Mouse (Mus musculus) spleen, postnatal 10 days (tissue): Measurements from ENCODE around the gene Smdt1.
A peak's percentile ranks its signal among the peaks of the same experiment; 100 is the strongest.

Source experiments
- DNase-seq, 2 experiments: peaks; one replicate each; pipeline ENCODE4 v3.0.0; 2021 to 2022; ENCODE audit warnings: low spot score in 2 of 2

Gene Smdt1

GRCm38 (mm10) chr15:82338593-82339112 is at the start of gene Smdt1, which contains the start of the genes Naga and Pheta2:
Gene Smdt1 (plus strand): TSS chr15:82338959.
Gene Naga (minus strand): TSS chr15:82338925.
Gene Pheta2 (plus strand): TSS chr15:82338942.
- DNase-seq = peak; percentile 96 to 98

GRCm38 (mm10) chr15:82290252-82290651 is 48.5 kb upstream of the Smdt1 start:
- DNase-seq = no peak

GRCm38 (mm10) chr15:82292851-82293250 is 45.9 kb upstream of the Smdt1 start:
- DNase-seq = no peak

GRCm38 (mm10) chr15:82293271-82293711 is 45.5 kb upstream of the Smdt1 start:
- DNase-seq = no peak

- no peak for DNase-seq
These were observed 44.7 kb upstream of the Smdt1 start for GRCm38 (mm10) chr15:82294059-82294458.

GRCm38 (mm10) chr15:82298764-82299561 is 39.8 kb upstream of the Smdt1 start, which contains the start of gene Wbp2nl:
Gene Wbp2nl (plus strand): TSS chr15:82298954.
- DNase-seq = peak in 1 of 2 experiments; percentile 28

GRCm38 (mm10) chr15:82307107-82307506 is 31.7 kb upstream of the Smdt1 start:
- DNase-seq = no peak

- no peak for DNase-seq
These were observed 30.3 kb upstream of the Smdt1 start for GRCm38 (mm10) chr15:82308416-82308815.

GRCm38 (mm10) chr15:82317839-82318238 is 20.9 kb upstream of the Smdt1 start:
- no peak for DNase-seq

- no peak for DNase-seq
These were observed 19.1 kb upstream of the Smdt1 start for GRCm38 (mm10) chr15:82319613-82320012.

GRCm38 (mm10) chr15:82322195-82322594 is 16.6 kb upstream of the Smdt1 start:
- DNase-seq = no peak

- no peak for DNase-seq
These were observed 13.4 kb upstream of the Smdt1 start for GRCm38 (mm10) chr15:82325382-82325781.

- DNase-seq = no peak
These were observed 3.6 kb upstream of the Smdt1 start for GRCm38 (mm10) chr15:82335194-82335593.

- DNase-seq = no peak
These were observed 2.1 kb upstream of the Smdt1 start for GRCm38 (mm10) chr15:82336629-82337028.

GRCm38 (mm10) chr15:82337875-82338274 is 884 bp upstream of the Smdt1 start:
- peak; percentile 30 to 37 for DNase-seq

- DNase-seq = peak in 1 of 2 experiments; percentile 52
These were observed 391 bp downstream of the Smdt1 start for GRCm38 (mm10) chr15:82339150-82339549.

- peak; percentile 36 to 53 for DNase-seq
These were observed 985 bp downstream of the Smdt1 start for GRCm38 (mm10) chr15:82339634-82340254.

- peak; percentile 65 to 70 for DNase-seq
These were observed 1.8 kb downstream of the Smdt1 start for GRCm38 (mm10) chr15:82340414-82341035.

GRCm38 (mm10) chr15:82341036-82341501 is 2.3 kb downstream of the Smdt1 start:
- peak; percentile 85 to 86 for DNase-seq

GRCm38 (mm10) chr15:82341675-82342542 is 3.1 kb downstream of the Smdt1 start:
- peak; percentile 69 to 80 for DNase-seq

- peak; percentile 42 to 51 for DNase-seq
These were observed 3.8 kb downstream of the Smdt1 start for GRCm38 (mm10) chr15:82342543-82342935.
